Mouse (Mus musculus) CH12.LX (cell line): Measurements from ENCODE around the gene Gm20532. TPM values are rescaled to one million over a fixed set of nuclear protein-coding genes. Genes with fewer than 3 reads are reported as not detected.

Source experiments
- DNase-seq: peaks from one replicate; pipeline ENCODE4 v3.0.0-alpha.2; 2013; ENCODE audit errors: extremely low read depth
- H3K27ac ChIP-seq: 2 replicates; pipeline ENCODE4 v1.5.1; 2012; ENCODE audit warnings: low read depth, mild to moderate bottlenecking, control low read depth, moderate library complexity; ENCODE audit not compliant: insufficient read depth
- H3K27me3 ChIP-seq: replicated peaks from 2 replicates; pipeline ENCODE3; 2012; ENCODE audit warnings: inconsistent platforms
- H3K36me3 ChIP-seq, 2 experiments: replicated peaks in 1 of 2; 2 replicates each; pipeline versions ENCODE3 to v1.6.1; 2012; ENCODE audit warnings: inconsistent platforms in 1 of 2, low read length in 1 of 2, mild to moderate bottlenecking in 1 of 2, mixed read lengths in 1 of 2, moderate library complexity in 1 of 2; ENCODE audit not compliant: control insufficient read depth in 1 of 2, insufficient read depth in 1 of 2
- H3K4me1 ChIP-seq, 2 experiments: 2 replicates each; pipeline ENCODE4 v1.6.1; 2012; ENCODE audit warnings: inconsistent platforms in 1 of 2, moderate library complexity in 1 of 2; ENCODE audit not compliant: insufficient read depth in 2 of 2, control insufficient read depth in 1 of 2
- H3K4me2 ChIP-seq: 2 replicates; pipeline ENCODE4 v1.6.1; 2012; ENCODE audit warnings: low read depth, mild to moderate bottlenecking, control low read depth; ENCODE audit not compliant: poor library complexity, insufficient read depth, severe bottlenecking
- H3K4me3 ChIP-seq, 3 experiments: fragments of 150-350 bp in 1 of 3; sonication (generic) in 1 of 3; replicated peaks in 1 of 3; 2 replicates each; pipeline versions ENCODE3 to v1.5.1; 2011 to 2012; ENCODE audit warnings: low read depth in 2 of 3, low read length in 2 of 3, mild to moderate bottlenecking in 2 of 3, moderate library complexity in 2 of 3, control low read depth in 1 of 3, improper control_type of control experiment in 1 of 3, inconsistent platforms in 1 of 3, mixed read lengths in 1 of 3; ENCODE audit not compliant: poor library complexity in 1 of 3
- H3K79me2 ChIP-seq: replicated peaks from 2 replicates; pipeline ENCODE4 v1.6.1; 2012; ENCODE audit warnings: mild to moderate bottlenecking, moderate library complexity; ENCODE audit not compliant: control insufficient read depth, poor library complexity, insufficient read depth, severe bottlenecking; ENCODE audit errors: extremely low read depth
- H3K9ac ChIP-seq: 2 replicates; pipeline ENCODE4 v1.6.1; 2012; ENCODE audit warnings: low read depth, mild to moderate bottlenecking, control low read depth, moderate library complexity; ENCODE audit not compliant: insufficient read depth
- H3K9me3 ChIP-seq: replicated peaks from 2 replicates; pipeline ENCODE3; 2012; ENCODE audit warnings: low read length, inconsistent platforms, mixed read lengths
- CHD1 ChIP-seq: IDR thresholded peaks from 2 replicates; pipeline ENCODE4 v1.6.1; 2012; ENCODE audit warnings: low read depth, low read length, improper control_type of control experiment, inconsistent platforms
- CHD2 ChIP-seq: IDR thresholded peaks from 2 replicates; pipeline ENCODE4 v1.6.1; 2011; ENCODE audit warnings: low read length, improper control_type of control experiment
- CTCF ChIP-seq, 2 experiments: IDR thresholded peaks in 1 of 2; conservative IDR thresholded peaks in 1 of 2; 2 replicates each; pipeline ENCODE4 v1.5.1; 2011 to 2012; ENCODE audit warnings: low read depth in 2 of 2, low read length in 2 of 2, improper control_type of control experiment in 1 of 2, inconsistent platforms in 1 of 2, mild to moderate bottlenecking in 1 of 2, moderate library complexity in 1 of 2
- ELF1 ChIP-seq: IDR thresholded peaks from 2 replicates; pipeline ENCODE4 v1.6.1; 2014; ENCODE audit warnings: low read depth, mild to moderate bottlenecking, inconsistent platforms, low read length, improper control_type of control experiment
- GABPA ChIP-seq: IDR thresholded peaks from 2 replicates; pipeline ENCODE4 v1.6.1; 2012; ENCODE audit warnings: low read depth, low read length, improper control_type of control experiment, inconsistent platforms; ENCODE audit not compliant: insufficient replicate concordance
- HCFC1 ChIP-seq: IDR thresholded peaks from 2 replicates; pipeline ENCODE4 v1.6.1; 2012; ENCODE audit warnings: low read depth, mild to moderate bottlenecking, inconsistent platforms, low read length, improper control_type of control experiment
- JUND ChIP-seq: conservative IDR thresholded peaks from 2 replicates; pipeline ENCODE4 v1.6.1; 2011; ENCODE audit warnings: low read depth, low read length, improper control_type of control experiment
- NRF1 ChIP-seq: IDR thresholded peaks from 2 replicates; pipeline ENCODE4 v1.6.1; 2014; ENCODE audit warnings: low read depth, mild to moderate bottlenecking, inconsistent platforms, low read length, improper control_type of control experiment, moderate library complexity
- PAX5 ChIP-seq: IDR thresholded peaks from 2 replicates; pipeline ENCODE4 v1.6.1; 2012; ENCODE audit warnings: low read length, inconsistent platforms, mixed read lengths
- POLR2A ChIP-seq: IDR thresholded peaks from 2 replicates; pipeline ENCODE4 v1.6.1; 2011; ENCODE audit warnings: low read depth, mild to moderate bottlenecking, improper control_type of control experiment, low read length
- RAD21 ChIP-seq: IDR thresholded peaks from 2 replicates; pipeline ENCODE4 v1.6.1; 2011; ENCODE audit warnings: low read depth, mild to moderate bottlenecking, low read length, improper control_type of control experiment, moderate library complexity
- SMC3 ChIP-seq: IDR thresholded peaks from 2 replicates; pipeline ENCODE4 v1.6.1; 2011; ENCODE audit warnings: low read depth, low read length, improper control_type of control experiment
- TCF12 ChIP-seq: IDR thresholded peaks from 2 replicates; pipeline ENCODE4 v1.6.1; 2014; ENCODE audit warnings: low read depth, mild to moderate bottlenecking, inconsistent platforms, low read length, improper control_type of control experiment
- USF1 ChIP-seq: IDR thresholded peaks from 2 replicates; pipeline ENCODE4 v1.6.1; 2014; ENCODE audit warnings: low read depth, mild to moderate bottlenecking, inconsistent platforms, low read length, improper control_type of control experiment
- ZKSCAN1 ChIP-seq: IDR thresholded peaks from 2 replicates; pipeline ENCODE4 v1.6.1; 2012; ENCODE audit warnings: low read depth, inconsistent platforms, low read length, improper control_type of control experiment, borderline replicate concordance
- ZMIZ1 ChIP-seq: IDR thresholded peaks from 2 replicates; pipeline ENCODE4 v1.6.1; 2012; ENCODE audit warnings: low read depth, mild to moderate bottlenecking, inconsistent platforms, low read length, improper control_type of control experiment
- ZNF384 ChIP-seq: IDR thresholded peaks from 2 replicates; pipeline ENCODE4 v1.6.1; 2012; ENCODE audit warnings: low read depth, low read length, improper control_type of control experiment, inconsistent platforms
- dilution Hi-C: fragments of 300-500 bp; cut with MboI; formaldehyde crosslinking; loops from 2 replicates; pipeline ENCODE4 v1.14.3; 2020; ENCODE audit warnings: low sequenced_read_pairs; ENCODE audit not compliant: extremely low pct_unique_long_range_greater_than_20kb, extremely low pct_ligation_motif_present
- in situ Hi-C: fragments of 300-500 bp; cut with MboI; formaldehyde crosslinking; loops from 3 replicates; pipeline ENCODE4 v1.14.3; 2019; ENCODE audit warnings: low sequenced_read_pairs, low pct_ligation_motif_present, low pct_unique_long_range_greater_than_20kb, mixed read lengths
- polyA plus RNA-seq: library from polyadenylated mRNA; unstranded; fragments of >175 nt; gene quantifications from 2 replicates; pipeline ENCODE4 v1.2.1, GENCODE M21; 2012; ENCODE audit warnings: low read depth; ENCODE audit not compliant: insufficient read length
- total RNA-seq, 2 experiments: library from RNA; depleted of rRNA; stranded (reverse); fragments of 300-350 nt in 1 of 2; fragments of >200 nt in 1 of 2; gene quantifications; 2 replicates each; pipeline ENCODE4 v1.2.3; 2012 to 2014

Gm20532 gene
- total and polyA plus RNA-seq, 3 experiments = not detected

- Histone ChIP-seq H3K9me3 (no peaks in the 10 kb centered on the region), H3K9ac (no peak overlapping the region), H3K4me1 (peaks cover 18 to 45% of the 10 kb centered on the region in 2 experiments), H3K36me3 (no peaks in the 10 kb centered on the region), H3K4me2 (no peak overlapping the region), H3K27me3 (no peaks in the 10 kb centered on the region), H3K79me2 (no peaks in the 10 kb centered on the region), H3K4me3 (no peak overlapping the region), H3K27ac (no peak overlapping the region)
- TF ChIP-seq ELF1 (no peak), USF1 (no peak), RAD21 (no peak), PAX5 (no peak)
- dilution Hi-C loops = no loop called here
- in situ Hi-C loops = no loop called here
- DNase-seq = no peak
Measured at GRCm38 (mm10) chr2:26575865-26576264, 10.6 kb upstream of the Gm20532 start.

GRCm38 (mm10) chr2:26576462-26576861, 10.0 kb upstream of the Gm20532 start:
- no peak overlapping the region for H3K27ac ChIP-seq
- no peak for DNase-seq
- H3K4me2 ChIP-seq = no peak overlapping the region
- no peaks in the 10 kb centered on the region for H3K9me3 ChIP-seq
- TF ChIP-seq JUND (no peak), HCFC1 (no peak), CTCF (conservative IDR thresholded peaks at IDR 0.05 in 1 of 2, IDR thresholded peaks at IDR 0.05 in 1 of 2; ENCODE audit: low read depth in 2 of 2, low read length in 2 of 2) (no peak), ZKSCAN1 (no peak), CHD2 (no peak), TCF12 (no peak), POLR2A (no peak), ZNF384 (no peak), ELF1 (no peak), GABPA (no peak), RAD21 (no peak), CHD1 (no peak), SMC3 (no peak)
- H3K27me3 ChIP-seq = no peaks in the 10 kb centered on the region
- peaks cover 16 to 39% of the 10 kb centered on the region in 2 experiments for H3K4me1 ChIP-seq
- no peaks in the 10 kb centered on the region for H3K36me3 ChIP-seq
- dilution Hi-C loops (no loop called here), in situ Hi-C loops (no loop called here)
- no peak overlapping the region for H3K9ac ChIP-seq
- no peaks in the 10 kb centered on the region for H3K79me2 ChIP-seq
- no peak overlapping the region for H3K4me3 ChIP-seq

- Histone ChIP-seq H3K27me3 (peaks cover 8% of the 10 kb centered on the region), H3K79me2 (no peaks in the 10 kb centered on the region), H3K36me3 (no peaks in the 10 kb centered on the region), H3K9me3 (no peaks in the 10 kb centered on the region), H3K9ac (no peak overlapping the region), H3K4me1 (peaks cover 14 to 40% of the 10 kb centered on the region in 2 experiments), H3K4me2 (no peak overlapping the region), H3K27ac (no peak overlapping the region), H3K4me3 (no peak overlapping the region)
- in situ Hi-C loops (no loop called here), dilution Hi-C loops (no loop called here)
- DNase-seq = no peak
- TF ChIP-seq ELF1 (peak; percentile 60), ZMIZ1 (no peak), HCFC1 (peak; percentile 35; the same call in 1 of the 2 replicates), NRF1 (no peak)
Measured at GRCm38 (mm10) chr2:26578369-26578768, 8.1 kb upstream of the Gm20532 start.
